Mouse (Mus musculus): ENCODE data around the gene Glb1l2.

DNA sequence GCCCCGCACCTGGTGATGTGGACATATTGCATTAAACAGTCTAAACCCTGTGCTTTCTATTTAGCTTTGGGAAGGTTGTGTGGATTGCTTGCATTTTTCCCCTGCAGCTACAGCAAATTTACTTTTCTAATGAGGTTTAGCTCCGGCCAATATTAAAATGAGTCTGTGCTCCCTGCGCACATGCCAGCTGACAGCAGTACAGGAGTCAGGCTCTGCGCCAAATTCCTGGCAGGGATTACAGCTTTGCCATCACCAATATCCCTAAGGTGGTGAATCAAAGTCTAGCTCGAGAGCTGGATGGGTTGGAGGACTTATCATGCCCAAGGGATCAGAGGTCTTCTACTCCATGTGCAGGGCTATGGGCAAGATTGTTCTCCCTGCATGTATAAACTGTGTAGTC, 69.2 kb downstream of the Glb1l2 start:
- TF ChIP-seq CTCF (IDR thresholded peaks at IDR 0.05; ENCODE audit: low read depth, low read length) (no peak), GATA1 (IDR thresholded peaks at IDR 0.05; ENCODE audit: borderline replicate concordance, low read length) (no peak)

Measured in G1E (cell line).